ENCODE assay signal across 25 mouse cellular contexts in the genomic region with DNA sequence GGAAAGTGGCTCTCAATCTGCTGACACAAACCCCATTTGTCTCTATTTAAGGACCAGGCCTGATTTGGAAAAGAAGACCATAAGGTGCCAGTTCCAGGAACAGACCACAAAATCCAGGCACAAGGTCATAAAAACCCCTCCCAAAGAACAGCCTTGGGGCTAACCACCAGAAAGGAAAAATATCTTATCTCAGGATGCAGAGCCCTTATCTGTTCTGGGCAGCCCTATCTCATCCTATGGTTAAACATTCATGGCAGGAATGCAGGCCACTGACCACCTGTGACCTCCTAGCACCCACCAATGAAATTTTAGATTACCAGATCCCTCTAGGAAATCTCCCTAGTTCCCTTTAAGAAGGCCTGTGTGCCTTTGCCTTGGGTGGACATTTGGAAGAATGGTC.
"Had no signal": no experiment of that assay in that cellular context is flagged by ENCODE, and none has a peak within 500 bp of the region (broad histone marks: within the 10 kb centered on the region; RNA-seq: fewer than 3 reads in every experiment).

No protein-coding gene starts in this region.

- H3K4me1 ChIP-seq: heart, embryonic 13.5 days; heart, embryonic 15.5 days; limb, embryonic 10.5 days; limb, embryonic 12.5 days had no signal

- DNase-seq: gastrocnemius, postnatal 14 days; gastrocnemius, postnatal 36 days; heart, adult 11 months; heart, adult 2 months; heart, postnatal 14 days; heart, postnatal 36 days; kidney, adult 11 months; kidney, adult 2 months; kidney, adult 9 months; kidney, postnatal 10 days; kidney, postnatal 25 days; kidney, postnatal 4 days; layer of hippocampus, adult 9-11 months; liver; liver, embryonic 13.5 days had no signal

- H3K9me3 ChIP-seq: heart, embryonic 13.5 days; heart, embryonic 15.5 days; hindbrain, embryonic 13.5 days; hindbrain, embryonic 15.5 days; limb, embryonic 10.5 days; limb, embryonic 12.5 days; liver, embryonic 13.5 days had no signal

- H3K27me3 ChIP-seq: heart, embryonic 15.5 days; hindbrain, embryonic 13.5 days; hindbrain, embryonic 15.5 days; limb, embryonic 12.5 days; liver, embryonic 13.5 days had no signal

- ATAC-seq: hindbrain, postnatal 0 days; intestine, embryonic 16.5 days had no signal

- H3K36me3 ChIP-seq: heart, embryonic 13.5 days; heart, embryonic 15.5 days; hindbrain, embryonic 13.5 days; hindbrain, embryonic 15.5 days; limb, embryonic 10.5 days; limb, embryonic 12.5 days; liver, embryonic 13.5 days had no signal

- H3K27ac ChIP-seq: heart, adult 2 months; heart, embryonic 13.5 days; heart, embryonic 15.5 days; hindbrain, embryonic 13.5 days; hindbrain, embryonic 15.5 days; hindbrain, postnatal 0 days; layer of hippocampus, adult 2 months; left cerebral cortex, adult 2 months; limb, embryonic 10.5 days; limb, embryonic 12.5 days; liver, embryonic 13.5 days had no signal

- H3K4me3 ChIP-seq: heart, adult 2 months; heart, embryonic 13.5 days; heart, embryonic 15.5 days; hindbrain, embryonic 13.5 days; hindbrain, embryonic 15.5 days; layer of hippocampus, adult 2 months; left cerebral cortex, adult 2 months; limb, embryonic 10.5 days; limb, embryonic 12.5 days; liver, embryonic 13.5 days had no signal
